27 mouse cellular contexts compared by ENCODE assay signal in genomic region chr8:11813801-11814200, GRCm38 (mm10). TPM values are rescaled to one million over a fixed set of nuclear protein-coding genes. Genes with fewer than 3 reads are reported as not detected.
DNase-seq lines count a peak whose midpoint lies in the region; ATAC-seq and TF ChIP-seq lines count a peak whose summit lies in the region.
"Had no signal": no experiment of that assay in that cellular context is flagged by ENCODE, and none has a peak within 500 bp of the region (broad histone marks: within the 10 kb centered on the region; RNA-seq: fewer than 3 reads in every experiment).

No protein-coding gene starts in this region.

- H3K4me1 ChIP-seq in heart, embryonic 11.5 days (ENCODE audit: control insufficient read depth, insufficient read depth, low read length): peaks cover 5% of the 10 kb centered on the region
- H3K4me1 ChIP-seq in intestine, postnatal 0 days (replicated peaks; ENCODE audit: control insufficient read depth, insufficient read depth, low read length): no peaks in the 10 kb centered on the region
- H3K4me1 ChIP-seq in intestine, embryonic 15.5 days (replicated peaks): no peaks in the 10 kb centered on the region
- peaks cover 8% of the 10 kb centered on the region for H3K4me1 ChIP-seq in liver, postnatal 0 days (ENCODE audit: insufficient read depth)
- H3K4me1 ChIP-seq: embryonic facial prominence, embryonic 12.5 days; embryonic facial prominence, embryonic 15.5 days; hindbrain, embryonic 10.5 days; hindbrain, embryonic 13.5 days had no signal

- no peak for TF ChIP-seq CTCF in intestine, postnatal 0 days (IDR thresholded peaks at IDR 0.05; ENCODE audit: low read depth)
- no peak for TF ChIP-seq CTCF in liver, postnatal 0 days (IDR thresholded peaks at IDR 0.05; ENCODE audit: low read depth)

- DNase-seq in heart, adult 9 months (ENCODE audit: low spot score in 2 of 2): no peak
- DNase-seq in liver, postnatal 0 days: no peak
- DNase-seq in liver: no peak
- DNase-seq: adrenal gland, postnatal 10 days; B cell, adult 2 months; cerebellum, adult 18-20 months; cerebellum, adult 9-11 months; cerebellum, postnatal 25 days; forebrain, postnatal 0 days; gastrocnemius, postnatal 25 days; heart, postnatal 10 days; heart, postnatal 36 days had no signal

- no peaks in the 10 kb centered on the region for H3K27me3 ChIP-seq in heart, embryonic 11.5 days (ENCODE audit: control insufficient read depth, insufficient read depth, low read length)
- H3K27me3 ChIP-seq in intestine, postnatal 0 days (replicated peaks; ENCODE audit: control insufficient read depth, insufficient read depth, low read length): no peaks in the 10 kb centered on the region
- H3K27me3 ChIP-seq in intestine, embryonic 15.5 days (replicated peaks): no peaks in the 10 kb centered on the region
- H3K27me3 ChIP-seq in liver, postnatal 0 days (ENCODE audit: insufficient read depth, low read length): no peaks in the 10 kb centered on the region
- H3K27me3 ChIP-seq: CH12.LX; embryonic facial prominence, embryonic 12.5 days; embryonic facial prominence, embryonic 15.5 days; hindbrain, embryonic 13.5 days; Patski had no signal

- H3K9ac ChIP-seq in heart, embryonic 11.5 days (ENCODE audit: low read depth, low read length): no peak overlapping the region
- H3K9ac ChIP-seq in intestine, postnatal 0 days (ENCODE audit: low read depth, low read length): no peak overlapping the region
- H3K9ac ChIP-seq in intestine, embryonic 15.5 days: no peak overlapping the region
- H3K9ac ChIP-seq in liver, postnatal 0 days (replicated peaks): no peak overlapping the region
- H3K9ac ChIP-seq: embryonic facial prominence, embryonic 12.5 days; embryonic facial prominence, embryonic 15.5 days; forebrain, postnatal 0 days; hindbrain, embryonic 13.5 days had no signal

- no peak overlapping the region for H3K4me3 ChIP-seq in heart, embryonic 11.5 days (ENCODE audit: low read depth, low read length)
- H3K4me3 ChIP-seq in intestine, postnatal 0 days (ENCODE audit: low read depth, low read length): no peak overlapping the region
- H3K4me3 ChIP-seq in intestine, embryonic 15.5 days (replicated peaks): no peak overlapping the region
- H3K4me3 ChIP-seq in liver, postnatal 0 days (ENCODE audit: low read depth, low read length): no peak overlapping the region
- H3K4me3 ChIP-seq: embryonic facial prominence, embryonic 12.5 days; embryonic facial prominence, embryonic 15.5 days; hindbrain, embryonic 10.5 days; hindbrain, embryonic 13.5 days had no signal

- TF ChIP-seq EP300 in liver, postnatal 0 days (IDR thresholded peaks at IDR 0.05; ENCODE audit: low read depth): no peak

- H3K36me3 ChIP-seq in heart, embryonic 11.5 days (ENCODE audit: control insufficient read depth, insufficient read depth, low read length): peaks cover 59% of the 10 kb centered on the region
- H3K36me3 ChIP-seq in intestine, postnatal 0 days (ENCODE audit: control insufficient read depth, insufficient read depth): peaks cover 92% of the 10 kb centered on the region
- peaks cover 50% of the 10 kb centered on the region for H3K36me3 ChIP-seq in intestine, embryonic 15.5 days
- H3K36me3 ChIP-seq in liver, postnatal 0 days (replicated peaks; ENCODE audit: insufficient read depth, low read length): peaks cover 76% of the 10 kb centered on the region

- H3K9me3 ChIP-seq in heart, embryonic 11.5 days (replicated peaks; ENCODE audit: control insufficient read depth, low read length): no peaks in the 10 kb centered on the region
- no peaks in the 10 kb centered on the region for H3K9me3 ChIP-seq in intestine, postnatal 0 days (ENCODE audit: control insufficient read depth)
- no peaks in the 10 kb centered on the region for H3K9me3 ChIP-seq in intestine, embryonic 15.5 days
- H3K9me3 ChIP-seq in liver, postnatal 0 days (ENCODE audit: low read length): no peaks in the 10 kb centered on the region
- H3K9me3 ChIP-seq: embryonic facial prominence, embryonic 12.5 days; embryonic facial prominence, embryonic 15.5 days; G1E; hindbrain, embryonic 10.5 days; hindbrain, embryonic 13.5 days had no signal

- H3K4me2 ChIP-seq in heart, embryonic 11.5 days: no peak overlapping the region
- H3K4me2 ChIP-seq in intestine, postnatal 0 days (replicated peaks; ENCODE audit: low read depth): no peak overlapping the region
- H3K4me2 ChIP-seq in intestine, embryonic 15.5 days (replicated peaks): no peak overlapping the region
- no peak overlapping the region for H3K4me2 ChIP-seq in liver, postnatal 0 days (ENCODE audit: low read depth, low read length)
- H3K4me2 ChIP-seq: embryonic facial prominence, embryonic 12.5 days; embryonic facial prominence, embryonic 15.5 days; hindbrain, embryonic 13.5 days had no signal

- no peak for ATAC-seq in heart, embryonic 11.5 days (replicated peaks; ENCODE audit: insufficient number of reproducible peaks, low FRiP score, low TSS enrichment)
- 0 out of 2 replicates have a peak, but pooled peaks have one; percentile 22 for ATAC-seq in intestine, postnatal 0 days
- no peak for ATAC-seq in intestine, embryonic 15.5 days
- ATAC-seq in liver, postnatal 0 days: peak; percentile 45
- ATAC-seq in cerebellum, adult (ENCODE audit: insufficient number of reproducible peaks, low FRiP score, low TSS enrichment): no peak
- ATAC-seq: forebrain, embryonic 14.5 days; forebrain, postnatal 0 days; hindbrain, embryonic 16.5 days; intestine, embryonic 16.5 days; Patski had no signal

- peak overlapping the region; percentile 16; the same call in 1 of the 2 replicates for H3K27ac ChIP-seq in heart, embryonic 11.5 days (ENCODE audit: low read depth, low read length)
- H3K27ac ChIP-seq in intestine, postnatal 0 days (ENCODE audit: low read depth, low read length): no peak overlapping the region
- H3K27ac ChIP-seq in intestine, embryonic 15.5 days: no peak overlapping the region
- peak overlapping the region; percentile 55; the same call in 1 of the 2 replicates for H3K27ac ChIP-seq in liver, postnatal 0 days (ENCODE audit: low read depth)
- H3K27ac ChIP-seq: embryonic facial prominence, embryonic 12.5 days; embryonic facial prominence, embryonic 15.5 days; hindbrain, embryonic 10.5 days; hindbrain, embryonic 13.5 days had no signal

- WGBS in heart, embryonic 11.5 days (ENCODE audit: insufficient replicate concordance): 77% methylated on average over 7 of the region's 7 CpGs
- WGBS in intestine, postnatal 0 days: 52% methylated on average over 7 of the region's 7 CpGs
- WGBS in intestine, embryonic 15.5 days: 67% methylated on average over 7 of the region's 7 CpGs
- WGBS in liver, postnatal 0 days (ENCODE audit: insufficient replicate concordance): 61% methylated on average over 7 of the region's 7 CpGs

RNA-seq across cellular contexts. Expression of gene Tex29, which starts 26.5 kb away (rescaled TPM):
- polyA plus RNA-seq in heart, embryonic 11.5 days (2014; fragmentation: Nextera tagmentation; extraction: Ambion mirVana): 0.63 TPM in 1 of 2 replicates, not detected in the other
- polyA plus RNA-seq in intestine, postnatal 0 days (2015; fragmentation: Nextera tagmentation; extraction: Ambion mirVana): 0.27 and 0.38 TPM in 2 replicates
- not detected in 2 replicates for polyA plus RNA-seq in intestine, embryonic 15.5 days (2015; fragmentation: Nextera tagmentation; extraction: Ambion mirVana)
- not detected in 2 replicates for polyA plus RNA-seq in liver, postnatal 0 days (2015; fragmentation: Nextera tagmentation; extraction: Ambion mirVana)
- polyA plus RNA-seq: embryonic facial prominence, embryonic 15.5 days; forebrain, embryonic 14.5 days; heart, embryonic 14.5 days; intestine, embryonic 16.5 days; Patski had no signal

Comparison
In these comparisons a context has a peak if more than half of its experiments do, and no peak if none do; other contexts are left out.
1. ATAC-seq: peak in intestine, postnatal 0 days (single experiment) and liver, postnatal 0 days (single experiment); none in heart, embryonic 11.5 days (single experiment), intestine, embryonic 15.5 days (single experiment) and cerebellum, adult (single experiment).
2. H3K27ac ChIP-seq: peak in heart, embryonic 11.5 days (single experiment) and liver, postnatal 0 days (single experiment); none in intestine, postnatal 0 days (single experiment) and intestine, embryonic 15.5 days (single experiment).